37 mouse cellular contexts compared by ENCODE assay signal in the genomic region with DNA sequence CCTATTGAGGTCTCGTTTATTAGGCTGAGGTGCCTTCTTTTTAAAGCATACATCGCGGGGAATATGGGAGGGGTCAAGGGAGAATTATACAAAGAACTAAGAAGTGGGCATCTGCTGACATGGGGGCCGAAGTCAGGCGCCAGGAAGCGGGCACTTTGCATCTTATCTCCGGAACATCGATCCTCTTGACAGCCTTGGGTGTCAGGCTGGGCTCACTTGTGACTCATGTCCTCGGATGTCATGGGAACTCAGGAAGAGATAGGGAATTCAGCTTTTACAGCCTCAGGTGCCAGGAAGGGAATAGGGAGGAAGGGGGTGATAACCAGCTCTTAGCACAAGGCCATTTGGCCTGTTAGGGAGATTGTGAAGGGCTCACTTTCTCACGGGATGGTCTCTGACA. TPM values are rescaled to one million over a fixed set of nuclear protein-coding genes. Genes with fewer than 3 reads are reported as not detected.
"Had no signal": no experiment of that assay in that cellular context is flagged by ENCODE, and none has a peak within 500 bp of the region (broad histone marks: within the 10 kb centered on the region; RNA-seq: fewer than 3 reads in every experiment).

No protein-coding gene starts in this region.

RNA-seq across cellular contexts. Expression of a gene that starts 12.7 kb away (rescaled TPM):
- total RNA-seq: left cerebral cortex, postnatal 14 days; left cerebral cortex, postnatal 25 days; left cerebral cortex, postnatal 36 days; left cerebral cortex, postnatal 4 days; midbrain, postnatal 0 days had no signal
- polyA plus RNA-seq: limb, embryonic 10.5 days; limb, embryonic 11.5 days; limb, embryonic 12.5 days; limb, embryonic 13.5 days; limb, embryonic 14.5 days; limb, embryonic 15.5 days; liver, embryonic 11.5 days; liver, embryonic 12.5 days; liver, embryonic 13.5 days; lung, embryonic 14.5 days; midbrain, embryonic 10.5 days; midbrain, embryonic 11.5 days; midbrain, embryonic 12.5 days; midbrain, embryonic 13.5 days; midbrain, embryonic 14.5 days; midbrain, embryonic 15.5 days; midbrain, embryonic 16.5 days; midbrain, postnatal 0 days; myocyte; neural tube, embryonic 11.5 days; neural tube, embryonic 12.5 days; neural tube, embryonic 13.5 days had no signal

RNA-seq across cellular contexts. Expression of a gene that starts 25.5 kb away (rescaled TPM):
- total RNA-seq: left cerebral cortex, postnatal 14 days; left cerebral cortex, postnatal 25 days; left cerebral cortex, postnatal 36 days; left cerebral cortex, postnatal 4 days; megakaryocyte progenitor cell, adult 5-6 weeks; midbrain, postnatal 0 days had no signal
- polyA plus RNA-seq: limb, embryonic 10.5 days; limb, embryonic 11.5 days; limb, embryonic 12.5 days; limb, embryonic 13.5 days; limb, embryonic 14.5 days; limb, embryonic 15.5 days; liver, adult 2 months; liver, embryonic 11.5 days; liver, embryonic 12.5 days; liver, embryonic 13.5 days; liver, embryonic 14.5 days; liver, embryonic 15.5 days; liver, postnatal 0 days; lung, adult 2 months; lung, embryonic 14.5 days; lung, embryonic 15.5 days; lung, embryonic 16.5 days; lung, postnatal 0 days; macrophage; midbrain, embryonic 10.5 days; midbrain, embryonic 11.5 days; midbrain, embryonic 12.5 days; midbrain, embryonic 13.5 days; midbrain, embryonic 14.5 days; midbrain, embryonic 15.5 days; midbrain, embryonic 16.5 days; midbrain, postnatal 0 days; myocyte; neural tube, embryonic 11.5 days; neural tube, embryonic 12.5 days; neural tube, embryonic 13.5 days had no signal

RNA-seq across cellular contexts. Expression of a gene that starts 30.9 kb away (rescaled TPM):
- total RNA-seq: left cerebral cortex, postnatal 14 days; left cerebral cortex, postnatal 25 days; left cerebral cortex, postnatal 36 days; left cerebral cortex, postnatal 4 days; megakaryocyte progenitor cell, adult 5-6 weeks; midbrain, postnatal 0 days had no signal
- polyA plus RNA-seq: limb, embryonic 10.5 days; limb, embryonic 11.5 days; limb, embryonic 12.5 days; limb, embryonic 13.5 days; limb, embryonic 14.5 days; limb, embryonic 15.5 days; liver, adult 2 months; liver, embryonic 11.5 days; liver, embryonic 12.5 days; liver, embryonic 13.5 days; liver, embryonic 14.5 days; liver, embryonic 15.5 days; lung, embryonic 14.5 days; lung, embryonic 16.5 days; lung, postnatal 0 days; macrophage; midbrain, embryonic 10.5 days; midbrain, embryonic 11.5 days; midbrain, embryonic 12.5 days; midbrain, embryonic 13.5 days; midbrain, embryonic 14.5 days; midbrain, embryonic 15.5 days; midbrain, embryonic 16.5 days; midbrain, postnatal 0 days; myocyte; neural tube, embryonic 11.5 days; neural tube, embryonic 12.5 days; neural tube, embryonic 13.5 days had no signal

RNA-seq across cellular contexts. Expression of a gene that starts 48.3 kb away (rescaled TPM):
- total RNA-seq: left cerebral cortex, postnatal 14 days; left cerebral cortex, postnatal 25 days; left cerebral cortex, postnatal 36 days; left cerebral cortex, postnatal 4 days; liver, adult 2 months; megakaryocyte progenitor cell, adult 5-6 weeks; midbrain, postnatal 0 days had no signal
- polyA plus RNA-seq: limb, embryonic 10.5 days; limb, embryonic 11.5 days; limb, embryonic 12.5 days; limb, embryonic 13.5 days; limb, embryonic 14.5 days; limb, embryonic 15.5 days; liver, adult 2 months; liver, embryonic 11.5 days; liver, embryonic 12.5 days; liver, embryonic 13.5 days; liver, embryonic 14.5 days; liver, embryonic 15.5 days; liver, embryonic 16.5 days; liver, postnatal 0 days; lung, embryonic 14.5 days; lung, embryonic 15.5 days; lung, embryonic 16.5 days; lung, postnatal 0 days; macrophage; midbrain, embryonic 10.5 days; midbrain, embryonic 11.5 days; midbrain, embryonic 12.5 days; midbrain, embryonic 13.5 days; midbrain, embryonic 14.5 days; midbrain, embryonic 15.5 days; midbrain, embryonic 16.5 days; midbrain, postnatal 0 days; myocyte; neural tube, embryonic 11.5 days; neural tube, embryonic 12.5 days; neural tube, embryonic 13.5 days had no signal

RNA-seq across cellular contexts. Expression of a gene that starts 48.8 kb away (rescaled TPM):
- total RNA-seq: left cerebral cortex, postnatal 25 days; left cerebral cortex, postnatal 36 days; left cerebral cortex, postnatal 4 days; midbrain, postnatal 0 days had no signal
- polyA plus RNA-seq: limb, embryonic 10.5 days; limb, embryonic 11.5 days; limb, embryonic 12.5 days; limb, embryonic 13.5 days; limb, embryonic 14.5 days; limb, embryonic 15.5 days; liver, adult 2 months; liver, embryonic 11.5 days; liver, embryonic 13.5 days; liver, embryonic 14.5 days; lung, embryonic 14.5 days; lung, embryonic 15.5 days; lung, embryonic 16.5 days; midbrain, embryonic 10.5 days; midbrain, embryonic 11.5 days; midbrain, embryonic 12.5 days; midbrain, embryonic 13.5 days; midbrain, embryonic 14.5 days; midbrain, embryonic 15.5 days; midbrain, embryonic 16.5 days; myocyte; neural tube, embryonic 11.5 days; neural tube, embryonic 12.5 days; neural tube, embryonic 13.5 days had no signal
